Mouse (Mus musculus) spleen, postnatal 4 days (tissue): Measurements from ENCODE around the gene Glis1.

Source experiments
- DNase-seq, 2 experiments: peaks; one replicate each; pipeline ENCODE4 v3.0.0; 2022; ENCODE audit warnings: low spot score in 2 of 2

Gene Glis1

DNA sequence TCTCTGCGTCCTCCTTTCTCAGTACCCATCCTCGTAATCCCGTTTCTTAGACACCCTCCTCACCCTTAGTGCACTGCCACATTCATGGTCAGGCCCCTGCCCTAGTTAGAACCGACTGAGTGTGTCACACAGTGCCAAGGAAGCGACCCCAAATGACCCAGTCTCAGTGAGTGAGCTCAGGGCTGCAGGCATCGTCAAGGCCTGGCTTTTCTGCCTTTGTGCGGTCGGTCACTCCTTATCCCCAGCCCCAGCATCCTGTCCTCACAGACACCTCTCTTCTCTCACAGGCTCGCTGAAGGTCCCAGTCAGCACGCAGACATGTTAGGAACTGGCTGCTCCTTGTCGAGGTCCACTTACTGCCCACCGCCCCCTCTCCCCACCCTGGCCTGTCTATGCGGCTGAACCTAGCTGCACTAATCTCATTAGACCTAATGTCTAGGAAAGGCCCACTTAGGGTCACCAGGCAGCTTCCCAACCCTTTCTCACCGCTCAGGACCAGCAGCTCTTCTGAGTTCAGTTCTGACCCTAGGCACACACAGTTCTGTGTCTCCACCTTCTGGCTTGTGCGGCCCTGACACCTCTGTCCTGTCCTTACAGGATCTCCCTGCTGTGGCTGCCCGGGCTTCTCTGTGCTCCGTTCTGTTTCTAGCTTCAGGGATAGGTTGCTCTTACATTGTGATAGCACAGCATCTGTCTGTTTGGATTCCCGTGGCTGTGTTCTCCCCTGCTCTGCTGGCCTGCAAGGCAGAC is 18.1 kb downstream of the Glis1 start:
- no peak for DNase-seq

DNA sequence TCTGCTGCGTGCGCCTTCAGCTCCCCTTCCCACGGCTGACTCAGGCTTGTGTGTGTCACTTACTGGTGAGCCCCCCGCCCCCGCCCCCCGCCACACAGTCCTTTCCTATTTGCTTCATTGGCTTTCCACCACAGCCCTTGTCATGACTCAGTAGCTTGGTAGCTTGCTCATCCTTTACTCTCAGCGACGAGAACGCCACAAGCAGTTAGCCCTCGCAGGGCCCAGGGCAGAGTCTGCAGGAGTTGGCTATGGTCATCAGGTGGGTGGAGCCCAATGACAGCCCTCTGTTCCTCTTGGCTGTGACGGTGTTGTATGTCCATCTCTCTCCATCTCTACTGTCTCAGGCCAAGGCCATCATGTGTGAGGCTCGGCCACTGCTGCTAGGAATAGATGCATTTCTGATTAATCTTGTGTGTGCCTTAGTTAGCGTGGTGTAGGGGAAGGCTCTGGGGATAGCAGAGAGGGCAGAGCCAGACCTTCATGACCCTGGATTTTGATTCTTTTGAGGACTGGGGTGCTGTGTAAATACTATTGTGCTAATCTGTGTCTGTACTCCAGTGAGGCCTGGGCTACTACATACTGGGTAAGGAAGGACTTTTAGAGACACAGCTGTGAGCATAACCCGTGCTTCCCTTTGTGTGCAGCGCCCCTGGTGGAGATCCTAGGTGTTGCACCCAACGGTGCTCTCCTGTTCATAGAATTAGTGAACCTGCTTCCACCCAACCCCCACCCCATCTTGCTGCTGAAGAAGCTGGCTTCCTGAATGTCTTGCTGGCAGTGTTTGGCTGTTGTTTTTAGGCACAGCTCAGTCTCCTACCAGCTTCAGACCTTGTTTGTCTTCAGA is 19.0 kb downstream of the Glis1 start:
- DNase-seq, result peak; percentile 86 to 96

DNA sequence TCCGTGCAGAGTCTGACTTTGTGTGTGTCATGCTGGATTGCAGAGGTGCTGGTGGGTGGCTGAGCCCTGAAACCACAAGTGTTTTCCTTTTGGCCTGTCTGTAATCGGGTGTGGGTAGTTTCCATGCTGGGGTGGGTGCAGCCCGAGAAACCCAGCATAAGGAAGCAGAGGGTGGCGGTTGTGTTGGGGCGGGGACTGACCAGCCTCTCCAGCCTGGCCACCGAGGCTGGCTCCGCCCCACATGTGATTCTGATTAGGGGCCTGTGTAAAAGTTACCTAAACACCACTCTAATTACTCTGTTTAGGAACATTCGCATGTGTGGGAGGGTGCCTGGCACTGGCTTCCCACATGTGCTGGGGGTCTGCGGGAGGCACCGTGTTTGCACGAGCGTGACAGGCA is 23.2 kb downstream of the Glis1 start:
- DNase-seq, result peak; percentile 43 to 69

DNA sequence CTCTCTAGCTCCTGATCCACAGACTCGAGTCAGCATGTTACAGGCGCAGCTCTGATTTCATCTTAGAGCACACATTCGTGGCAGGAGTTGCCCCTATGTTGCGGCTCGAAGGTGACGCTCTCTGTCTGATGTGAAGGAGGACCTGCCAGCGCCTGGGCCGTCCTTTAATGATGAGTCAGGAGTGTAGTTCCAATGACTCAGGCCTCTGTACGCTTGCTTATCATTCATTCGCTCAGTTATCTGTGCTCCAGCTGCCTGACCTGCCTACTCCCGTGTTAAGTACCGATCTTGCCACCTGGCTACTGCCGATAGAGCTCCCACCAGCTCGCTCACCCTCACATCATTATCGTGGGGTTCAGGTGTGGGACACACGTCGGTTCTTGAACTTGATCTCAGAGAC is 24.5 kb downstream of the Glis1 start:
- DNase-seq, result peak in 1 of 2 experiments; percentile 49

DNA sequence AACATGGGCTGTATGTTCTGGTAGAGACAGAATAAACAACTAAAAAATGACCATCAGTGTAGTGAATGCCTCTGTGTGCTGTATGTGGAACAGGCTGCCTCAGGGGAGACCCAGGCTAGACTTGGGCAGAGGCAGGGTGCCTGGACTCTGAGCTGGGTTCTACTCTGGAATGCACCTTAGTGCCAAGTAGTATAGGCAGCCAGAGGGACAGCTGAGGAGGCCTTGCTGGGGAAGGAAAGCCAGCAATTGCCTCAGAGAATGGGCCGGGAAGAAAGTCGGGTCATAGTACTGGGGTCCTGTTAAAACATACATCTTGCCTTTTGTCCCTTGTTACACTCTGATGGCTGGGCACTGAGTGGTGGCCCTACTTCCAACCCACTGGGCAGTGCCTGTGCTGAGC is 25.1 kb downstream of the Glis1 start:
- DNase-seq, result no peak

DNA sequence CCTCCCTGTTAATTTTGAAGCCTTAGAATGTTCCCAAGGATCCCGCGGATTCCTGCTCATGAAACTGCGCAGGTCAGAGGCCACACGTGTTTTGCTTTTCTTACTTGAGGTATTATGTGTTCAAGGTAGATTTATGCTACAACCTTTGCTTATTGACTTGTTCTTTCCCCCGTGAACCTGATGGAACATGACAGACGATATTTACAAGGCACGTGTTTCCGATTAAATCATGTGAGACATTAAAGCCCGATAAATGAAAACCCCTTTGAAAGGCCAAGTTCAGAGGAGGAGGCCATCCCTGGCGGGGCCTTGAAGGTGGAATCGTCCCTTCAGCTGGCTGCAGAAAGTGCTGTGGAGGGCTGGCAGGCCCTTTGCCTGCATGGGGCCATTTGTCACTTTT is 26.1 kb downstream of the Glis1 start:
- no peak for DNase-seq

DNA sequence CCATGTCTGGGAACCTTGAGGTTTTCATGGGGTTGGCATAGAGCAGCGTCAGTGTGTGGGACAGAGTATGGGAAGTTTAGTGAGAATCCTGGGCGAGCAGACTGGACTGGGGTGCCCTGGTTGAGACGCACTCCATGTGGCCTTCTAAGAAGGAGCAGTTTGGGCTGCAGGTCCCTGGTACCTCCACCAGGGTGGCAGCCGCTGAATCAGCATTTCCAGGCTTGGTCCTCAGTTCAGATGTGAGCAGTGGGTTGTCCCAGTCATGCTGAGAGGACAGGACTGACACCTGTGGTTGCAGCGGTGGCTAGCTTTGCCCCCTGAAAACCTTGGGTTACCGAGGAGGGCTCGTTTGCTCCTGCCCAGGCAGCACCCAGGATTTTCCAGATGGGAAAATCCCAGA is 33.4 kb downstream of the Glis1 start:
- no peak for DNase-seq

DNA sequence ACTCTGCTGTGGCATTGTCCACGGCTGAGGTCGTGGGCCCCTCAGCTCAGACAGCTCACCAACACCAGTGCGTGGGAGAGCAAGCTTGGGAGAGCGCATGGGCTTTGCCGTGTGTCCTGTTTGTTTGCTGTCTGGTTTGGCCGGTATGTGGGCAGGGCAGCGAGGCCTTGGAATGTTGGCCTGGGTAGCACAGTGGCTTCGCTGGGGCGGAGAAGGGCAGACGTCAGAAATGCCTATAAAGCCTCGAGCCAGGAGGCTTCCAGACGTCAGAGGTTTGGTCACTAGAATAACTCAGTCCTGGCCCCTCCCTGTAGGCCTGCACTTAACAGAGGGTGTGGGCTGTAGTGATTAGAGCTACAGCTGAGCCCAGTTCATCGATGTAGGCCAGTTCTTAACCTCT is 33.9 kb downstream of the Glis1 start:
- no peak for DNase-seq

DNA sequence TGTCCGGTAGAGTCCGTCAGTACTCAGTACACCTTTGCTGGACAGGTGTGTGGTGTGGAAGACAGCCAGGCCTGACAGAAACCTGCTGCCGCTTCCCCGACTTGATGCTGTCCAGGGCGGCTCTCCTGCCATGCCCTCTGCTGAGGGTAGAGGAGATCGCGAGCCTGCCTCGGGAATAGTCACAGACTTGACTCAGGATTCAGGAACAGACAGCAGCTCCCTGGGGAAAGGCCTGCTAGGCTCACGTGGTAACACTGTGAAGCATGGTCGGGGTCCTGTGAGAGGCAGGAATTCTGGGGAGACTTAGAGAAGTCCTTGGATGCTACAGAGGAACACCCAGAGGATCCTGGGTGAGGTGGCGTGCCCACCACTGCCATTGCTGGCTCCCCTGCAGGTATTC is 34.4 kb downstream of the Glis1 start:
- DNase-seq, result no peak

DNA sequence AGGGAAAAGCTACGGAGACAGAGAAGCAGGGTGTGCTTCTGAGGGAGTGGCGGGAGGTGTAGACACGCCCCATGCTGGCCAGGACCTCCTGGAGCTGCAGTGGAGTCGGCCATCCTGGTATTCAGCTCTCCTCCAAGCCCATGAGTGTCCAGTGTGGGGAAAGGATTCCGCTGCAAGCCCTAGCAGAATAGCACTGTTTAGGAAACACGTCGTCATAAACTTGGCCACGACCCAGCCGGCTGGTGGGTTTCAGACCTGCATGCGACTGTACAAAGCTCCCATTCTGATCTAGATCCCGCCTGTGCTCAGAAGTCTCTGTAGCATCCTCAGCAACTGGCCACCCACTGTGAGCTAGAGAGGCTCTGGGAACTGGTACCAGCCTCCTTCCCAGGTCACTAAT is 41.9 kb downstream of the Glis1 start:
- DNase-seq, result no peak

DNA sequence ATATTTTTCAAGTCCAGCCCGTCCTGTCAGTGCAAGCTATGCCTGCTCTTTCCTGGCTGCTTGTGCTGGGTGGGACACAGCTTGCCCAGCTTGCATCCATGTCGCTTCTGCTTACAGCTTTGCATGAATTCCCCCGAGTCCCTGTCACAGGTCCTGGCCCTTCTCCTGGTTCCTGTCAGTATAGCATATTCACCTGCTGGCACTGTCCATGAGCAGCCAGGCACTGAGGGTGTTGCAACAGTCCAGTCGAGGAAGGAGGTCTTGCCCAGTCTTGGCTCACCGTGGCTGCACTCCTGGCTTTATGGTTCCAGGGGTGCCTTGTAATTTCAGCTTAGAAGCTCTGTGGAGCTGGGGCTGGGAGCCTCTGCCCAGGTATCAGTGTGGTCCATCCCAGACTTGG is 44.6 kb downstream of the Glis1 start:
- DNase-seq, result no peak

DNA sequence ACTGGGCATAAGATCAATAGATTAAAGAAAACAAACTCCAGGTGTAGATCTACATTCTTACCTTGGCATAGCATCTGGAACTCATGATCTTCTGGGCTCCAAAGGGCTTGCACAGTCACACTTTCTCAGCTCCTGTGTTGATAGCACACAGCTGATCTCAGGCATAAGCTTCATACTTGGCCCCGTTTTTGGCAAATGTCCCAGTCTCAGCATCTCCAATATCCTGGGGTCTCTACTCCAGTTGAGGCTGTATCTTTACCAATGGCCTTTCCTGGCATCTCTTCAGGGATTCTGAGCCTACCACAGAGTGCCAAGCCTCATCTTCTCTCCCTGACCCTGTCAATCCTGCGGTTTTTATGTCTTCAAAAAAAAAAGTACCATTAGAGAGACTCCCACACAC is 48.1 kb downstream of the Glis1 start:
- DNase-seq, result no peak

DNA sequence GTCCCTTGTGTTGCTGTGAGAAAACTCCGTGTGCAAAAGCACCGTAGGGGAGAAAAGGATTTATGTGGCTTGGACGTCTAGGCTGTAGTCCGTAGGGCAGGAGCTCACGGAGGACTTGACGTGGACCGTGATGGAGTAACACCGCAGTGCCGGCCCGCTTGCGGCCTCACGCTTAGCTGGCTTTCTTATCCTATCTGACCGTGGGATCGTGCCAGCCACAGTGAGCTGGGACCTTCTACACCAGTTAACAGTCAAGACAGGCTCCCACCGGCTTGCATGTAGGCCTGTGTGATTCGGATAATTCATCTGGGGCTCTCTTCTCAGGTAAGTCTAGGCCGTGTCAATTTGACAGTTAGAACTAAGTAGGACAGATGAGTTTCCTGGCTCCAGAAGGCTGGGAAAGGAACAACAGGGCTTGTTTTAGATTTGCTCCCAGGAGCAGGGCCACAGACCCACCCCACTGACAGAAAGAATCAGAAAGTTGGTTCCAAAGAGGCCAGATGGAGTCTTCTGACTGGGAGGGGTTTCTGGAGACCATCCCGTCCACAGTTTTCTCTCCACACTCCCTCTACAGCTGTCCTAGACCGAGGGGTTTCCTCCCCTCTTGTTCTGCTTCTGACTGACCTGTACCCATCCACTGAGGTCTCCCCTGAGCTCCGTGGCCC is 49.3 kb downstream of the Glis1 start:
- no peak for DNase-seq

DNA sequence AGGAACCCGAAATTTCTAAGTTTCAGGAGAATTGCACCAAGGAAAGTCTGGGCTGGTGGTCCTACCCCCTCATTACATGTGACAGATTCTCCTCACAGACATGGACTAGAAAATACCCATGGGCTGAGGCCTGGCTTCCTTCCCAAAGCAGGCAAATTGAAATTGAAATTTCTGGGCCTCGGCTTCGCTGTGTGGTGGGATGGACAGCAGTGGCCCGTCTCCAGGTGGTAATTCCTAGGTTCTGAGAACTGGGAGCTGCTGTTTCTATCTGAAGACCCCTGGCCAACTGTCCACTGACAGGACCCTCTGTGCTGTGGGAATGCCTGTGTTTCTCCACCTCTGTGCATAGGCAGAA is 49.8 kb downstream of the Glis1 start:
- no peak for DNase-seq

DNA sequence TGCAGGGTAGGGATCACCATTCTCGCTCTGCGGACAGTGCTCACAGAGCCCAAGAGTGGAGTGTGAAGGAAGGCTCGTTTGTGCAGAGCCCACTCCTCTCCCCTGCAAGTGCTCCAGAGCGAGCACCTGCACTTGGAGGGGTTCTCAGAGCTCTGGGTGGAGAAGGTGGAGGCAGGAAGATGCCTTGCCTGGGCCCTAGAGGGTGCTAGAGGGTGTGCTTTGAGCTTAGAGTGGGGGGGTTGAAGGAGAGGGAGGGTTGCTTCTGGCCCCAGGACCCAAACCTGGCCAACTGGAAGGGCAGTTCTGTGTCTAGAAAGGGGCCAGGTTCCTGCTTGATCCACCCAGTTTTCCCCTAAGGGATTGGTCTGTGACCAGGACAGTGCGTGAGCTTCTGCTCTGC is 51.5 kb downstream of the Glis1 start:
- no peak for DNase-seq

DNA sequence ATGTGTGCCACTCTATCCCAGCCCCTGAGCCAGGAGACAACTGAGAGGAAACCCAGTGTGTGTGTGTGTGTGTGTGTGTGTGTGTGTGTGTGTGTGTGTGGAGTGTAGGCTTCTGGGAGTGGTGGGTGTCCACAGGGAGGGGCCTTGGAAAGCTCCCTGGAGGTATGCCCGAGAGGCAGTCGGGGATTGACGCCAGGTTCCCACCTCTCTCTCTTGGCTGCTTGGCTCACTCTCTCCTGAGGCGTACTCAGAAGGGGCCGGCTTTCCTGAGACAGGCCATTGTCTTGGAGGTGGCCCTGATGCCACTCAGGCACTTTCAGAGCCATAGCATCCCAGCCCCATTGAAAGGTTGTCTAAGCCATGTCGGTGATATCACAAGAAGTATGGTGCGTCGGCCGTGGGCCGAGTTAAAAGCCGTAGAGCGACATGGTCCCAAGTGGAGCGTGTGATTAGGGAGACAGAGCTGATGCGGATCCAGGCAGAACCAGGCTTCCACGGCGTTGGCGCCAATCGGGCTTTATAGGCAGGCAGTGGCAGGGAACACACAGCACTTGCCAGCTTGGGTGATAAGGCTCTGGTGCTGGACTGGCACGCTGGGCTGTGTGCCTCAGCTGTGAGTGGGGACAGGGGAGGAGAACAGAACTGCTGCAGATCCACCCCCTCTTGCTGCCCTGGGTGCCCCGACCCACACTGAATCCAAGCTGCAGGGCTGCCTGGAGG is 54.9 kb downstream of the Glis1 start:
- no peak for DNase-seq

DNA sequence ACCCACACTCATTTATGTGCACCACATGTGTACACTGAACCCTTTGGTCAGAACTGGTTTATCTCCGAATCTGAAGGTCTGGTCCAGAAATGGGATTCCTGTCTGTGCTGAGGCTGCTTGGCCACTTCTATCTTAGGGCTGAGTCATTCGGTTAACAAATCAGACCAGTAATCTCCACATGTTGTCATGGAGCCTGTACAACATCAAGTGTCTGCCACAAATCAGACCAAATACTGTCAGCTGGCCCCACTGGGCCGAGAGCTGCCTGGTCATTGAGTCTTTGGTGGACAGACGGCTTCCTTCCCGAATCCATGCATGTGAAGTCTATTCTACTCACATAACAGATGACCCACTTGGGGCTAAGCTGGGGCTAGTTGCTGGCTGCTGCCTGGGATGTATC is 58.6 kb downstream of the Glis1 start:
- DNase-seq, result no peak

DNA sequence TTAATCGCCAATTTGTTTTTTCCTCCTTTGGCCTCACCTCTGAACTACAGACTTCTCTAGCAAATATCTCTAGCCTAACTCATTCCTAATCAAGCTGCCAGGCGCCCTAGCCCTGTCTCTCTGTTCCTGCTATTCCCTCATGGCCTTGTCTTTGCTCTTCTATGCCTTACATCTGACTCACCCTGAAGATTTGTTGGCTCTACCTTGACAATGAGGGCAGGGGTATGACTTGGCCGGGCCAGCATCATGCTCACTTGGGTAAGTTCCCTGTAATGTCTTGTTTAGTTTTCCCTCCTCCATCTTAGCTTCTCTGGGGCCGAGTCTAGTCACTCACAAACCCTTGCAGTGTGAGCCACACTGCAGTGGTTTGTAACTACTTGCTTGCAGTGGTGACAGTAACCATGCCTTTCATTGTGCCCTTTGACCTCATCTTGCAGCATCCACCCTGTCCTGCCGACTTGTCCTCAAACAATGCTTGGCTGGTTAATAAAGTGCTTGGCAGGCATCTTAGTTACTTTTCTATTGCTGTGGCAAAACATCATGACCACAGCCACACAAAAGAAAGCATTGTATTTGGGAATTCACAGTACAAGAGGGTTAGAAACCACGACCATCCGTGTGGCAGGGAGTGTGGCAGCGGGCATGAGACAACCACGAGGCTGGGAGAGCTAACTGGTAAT is 61.5 kb downstream of the Glis1 start:
- no peak for DNase-seq

DNA sequence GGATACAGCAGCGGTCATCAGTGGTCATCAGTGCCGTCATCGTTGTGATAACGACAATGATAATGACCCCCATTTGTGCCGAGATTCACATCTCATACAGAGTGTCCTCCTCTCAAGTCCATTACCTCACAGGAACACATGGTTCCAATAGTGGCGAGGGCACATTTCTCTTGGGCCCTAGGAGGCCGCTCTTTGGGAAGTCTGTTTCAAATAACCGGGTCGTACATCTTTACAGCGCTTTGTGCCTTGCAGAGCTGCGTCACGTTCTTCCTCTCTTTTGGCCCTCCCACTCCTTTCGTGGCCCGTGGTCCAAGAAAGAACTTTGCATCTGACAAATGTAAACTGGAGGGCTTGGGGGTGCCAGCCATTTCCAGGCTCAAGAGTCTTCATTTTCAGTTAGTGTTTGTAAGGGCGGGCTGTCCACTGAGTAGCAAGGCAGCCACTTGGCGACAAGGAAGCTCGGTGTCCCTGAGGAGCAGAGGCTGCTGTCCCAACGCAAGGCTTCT is 63.1 kb downstream of the Glis1 start:
- DNase-seq, result no peak

DNA sequence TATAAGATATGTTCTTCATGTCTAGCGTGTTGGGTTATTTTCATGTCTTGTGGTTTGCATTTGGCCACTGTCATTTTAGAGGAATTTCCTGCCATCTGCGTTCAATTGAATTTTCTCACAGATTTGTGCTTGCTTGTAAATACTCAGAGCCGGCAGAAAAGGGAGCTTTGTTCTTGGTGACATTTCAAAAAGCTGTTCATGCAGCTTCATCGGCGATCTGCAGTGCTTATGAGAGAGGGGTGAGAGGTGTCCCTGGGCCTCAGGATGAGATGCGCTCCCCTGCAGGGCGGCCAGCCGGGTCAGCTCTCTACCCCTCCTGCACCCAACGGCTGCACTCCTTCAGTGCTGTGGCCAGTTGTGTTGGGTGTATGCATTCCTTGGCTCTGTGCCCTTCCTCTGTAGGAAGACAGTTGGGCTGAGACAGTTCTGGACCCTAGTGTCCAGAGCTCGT is 68.2 kb downstream of the Glis1 start:
- no peak for DNase-seq

DNA sequence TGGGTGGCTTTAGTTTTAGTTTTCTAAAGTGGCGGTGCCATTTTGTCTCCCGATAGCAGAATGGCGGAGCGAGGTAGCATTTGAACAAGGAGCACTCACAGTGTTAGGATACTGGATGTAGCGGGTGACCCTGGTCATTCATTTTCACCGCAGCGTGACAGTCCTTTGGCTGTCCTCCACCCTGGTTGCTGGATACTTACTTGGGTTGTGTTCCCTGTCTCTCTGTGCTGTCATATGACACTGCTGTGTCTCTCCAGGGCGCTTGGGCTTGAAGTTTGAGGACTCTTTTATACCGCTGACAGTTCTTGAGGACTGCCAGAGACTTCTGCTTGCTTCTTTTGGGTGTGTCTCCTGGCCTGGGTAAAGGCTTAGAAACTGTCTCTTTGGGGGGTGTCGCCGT is 80.6 kb downstream of the Glis1 start:
- DNase-seq, result peak in 1 of 2 experiments; percentile 34
